Mouse (Mus musculus): ENCODE measurements around the gene Fez2. TPM values are rescaled to one million over a fixed set of nuclear protein-coding genes. Genes with fewer than 3 reads are reported as not detected.
A peak's percentile ranks its signal among the peaks of the same experiment; 100 is the strongest.

Gene Fez2
- total RNA-seq (2021), result 10 to 100 TPM; 35.2 to 37.9 TPM
- long read RNA-seq, experiment 1, transcript Fez2-201 (8 exons, 1,939 nt), result minor isoform, 31 of 108 reads
- long read RNA-seq, experiment 1, transcript Fez2-202 (9 exons, 2,041 nt), result major isoform, 67 of 108 reads
- long read RNA-seq, experiment 1, partial matches to known transcripts, result 2 of 108 reads
- long read RNA-seq, experiment 1, other reads (novel, unspliced or antisense), result 8 of 108 reads
- long read RNA-seq, experiment 2, transcript Fez2-202 (9 exons, 2,041 nt), result major isoform, 67 of 92 reads
- long read RNA-seq, experiment 2, transcript Fez2-201 (8 exons, 1,939 nt), result minor isoform, 17 of 92 reads
- long read RNA-seq, experiment 2, partial matches to known transcripts, result 3 of 92 reads
- long read RNA-seq, experiment 2, other reads (novel, unspliced or antisense), result 4 of 92 reads

DNA sequence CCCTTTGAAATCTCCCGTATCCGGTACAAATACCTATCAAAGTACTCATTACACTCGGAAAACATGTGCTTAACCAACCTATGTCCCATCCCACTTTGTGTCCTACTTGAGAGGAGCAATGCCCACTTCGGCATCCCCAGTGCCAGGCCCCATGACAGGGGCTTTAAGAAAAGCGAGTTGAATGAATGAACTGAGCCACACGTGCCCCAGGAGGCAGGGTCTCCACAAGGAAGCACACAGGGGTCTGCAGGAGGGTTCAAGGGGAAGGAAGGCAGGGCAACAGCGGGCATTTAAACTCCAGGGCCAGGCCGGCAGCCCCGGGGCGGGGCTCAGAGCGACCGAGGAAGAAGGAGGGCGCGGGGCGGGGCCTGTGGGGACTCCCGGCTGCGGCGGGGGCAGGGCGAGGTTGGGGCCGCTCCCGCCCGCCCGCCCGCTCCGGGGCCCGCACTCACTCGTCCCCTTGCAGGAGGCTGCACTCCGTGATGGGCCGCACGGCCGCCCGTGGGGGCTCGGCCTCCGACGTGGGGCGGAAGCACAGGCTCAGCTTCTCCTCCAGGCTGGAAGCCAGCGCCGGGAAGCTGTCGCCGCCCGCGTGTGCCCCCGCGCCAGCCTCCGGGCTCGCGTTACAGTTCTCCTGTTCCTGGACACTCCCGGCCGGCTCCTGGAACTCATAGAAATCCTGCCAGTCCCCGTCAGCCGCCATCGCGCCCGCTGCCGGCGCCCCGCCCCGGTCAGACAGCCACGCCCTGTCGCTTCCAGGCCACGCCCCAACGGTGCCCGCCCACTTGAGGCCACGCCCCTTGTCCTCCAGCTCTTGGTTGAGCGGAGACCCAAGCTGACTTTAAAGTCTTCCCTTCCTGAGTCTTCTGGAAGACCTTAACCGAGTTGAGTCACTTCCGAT lies at the start of gene Fez2:
Gene Fez2 (minus strand): TSS at position 772 of the 901 bp plus-strand sequence.
- intact Hi-C loops (cut with DNase I), result no loop called here

DNA sequence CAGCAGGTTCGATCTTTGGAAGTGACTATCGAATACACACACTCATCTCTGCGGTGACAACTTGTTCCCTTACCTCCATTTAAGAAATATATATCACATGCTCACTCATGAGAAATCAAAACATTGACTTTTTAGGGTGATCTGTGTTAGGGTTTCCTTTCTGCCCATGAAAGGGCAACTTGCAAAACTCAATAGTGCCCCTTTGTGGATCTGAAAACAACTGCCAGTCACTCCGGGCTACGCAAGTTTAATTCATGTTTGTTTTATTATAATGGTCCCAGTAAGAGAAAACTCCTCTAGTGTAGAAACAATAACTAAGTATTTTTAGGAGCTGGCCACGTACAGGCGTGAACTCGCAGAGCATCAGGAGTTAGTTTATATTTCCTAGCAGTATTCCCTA lies 47.5 kb upstream of the Fez2 start:
- DNase-seq (ENCODE audit: low spot score in 2 of 2), result peak in 1 of 2 experiments; percentile 7
- intact Hi-C loops (cut with DNase I), result no loop called here

More for the DNA sequence above, at the start of gene Fez2:
- DNase-seq (ENCODE audit: low spot score in 2 of 2), result peak; percentile 79 to 92

DNA sequence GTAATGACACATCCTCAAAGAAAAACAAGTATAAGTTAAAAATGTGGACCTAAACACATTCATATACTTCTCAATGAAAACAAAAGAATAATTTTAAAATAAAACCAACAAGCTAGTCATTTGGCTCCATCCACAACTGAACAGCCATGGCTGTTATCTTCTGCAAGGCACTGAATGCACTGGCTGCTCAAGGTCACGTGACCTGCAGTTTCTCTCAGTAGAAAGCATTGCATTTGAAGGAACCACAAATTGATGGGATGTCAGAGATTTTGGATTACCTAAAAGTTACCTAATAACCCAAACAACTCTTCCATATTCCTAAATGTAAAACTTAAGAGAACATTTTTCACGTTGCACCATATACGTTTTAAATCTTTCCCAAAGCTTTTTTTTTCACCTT lies 47.1 kb upstream of the Fez2 start:
- no peak for DNase-seq (ENCODE audit: low spot score in 2 of 2)
- intact Hi-C loops (cut with DNase I), result no loop called here

GRCm38 (mm10) chr17:78460140-78460539 lies 42.2 kb upstream of the Fez2 start:
- intact Hi-C loops (cut with DNase I), result loop anchor here (5.0 kb wide), 1 partner anchor 263 kb away; no protein-coding TSS in a partner anchor
- no peak for DNase-seq (ENCODE audit: low spot score in 2 of 2)

DNA sequence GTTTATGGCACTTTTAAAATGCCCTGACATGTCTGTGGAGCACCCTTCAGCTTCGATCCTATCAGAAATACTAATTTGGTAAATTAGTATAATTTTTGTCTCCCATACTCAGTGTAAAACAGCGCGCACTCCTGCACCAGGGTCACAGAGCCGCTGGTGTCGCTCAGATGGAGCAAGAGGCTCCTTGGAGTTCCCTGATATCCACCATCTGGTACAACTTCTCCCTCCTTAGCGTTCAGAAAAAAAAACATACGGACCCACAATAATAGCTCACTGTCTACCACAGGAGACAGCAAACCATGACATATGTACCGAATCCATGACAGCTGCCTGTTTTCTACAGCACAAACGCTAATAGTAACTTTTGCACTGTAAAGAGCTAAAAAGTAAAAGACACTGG lies 37.6 kb upstream of the Fez2 start:
- no peak for DNase-seq (ENCODE audit: low spot score in 2 of 2)
- intact Hi-C loops (cut with DNase I), result no loop called here

DNA sequence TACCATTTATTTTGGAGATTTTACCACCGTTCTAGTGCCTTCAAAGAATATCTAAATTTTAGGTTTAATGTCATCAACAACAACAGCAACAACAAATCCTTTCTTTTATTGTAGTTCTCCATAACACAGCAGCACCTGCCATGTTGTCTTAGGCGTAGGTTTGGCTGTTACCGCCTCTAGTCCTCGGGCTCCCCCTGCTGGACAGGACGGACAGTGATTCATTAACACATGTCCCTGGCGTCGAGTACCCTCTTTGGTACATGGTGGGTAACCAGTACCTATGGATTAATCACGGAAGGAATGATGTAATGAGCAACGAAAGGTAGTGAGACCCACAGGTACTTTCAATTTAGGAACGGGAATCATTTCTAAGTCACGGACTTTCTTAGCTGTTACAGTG lies 37.2 kb upstream of the Fez2 start:
- intact Hi-C loops (cut with DNase I), result no loop called here

GRCm38 (mm10) chr17:78454189-78454977 lies 36.4 kb upstream of the Fez2 start:
- DNase-seq (ENCODE audit: low spot score in 2 of 2), result peak; percentile 27 to 53
- intact Hi-C loops (cut with DNase I), result no loop called here

More for the DNA sequence above, 37.2 kb upstream of the Fez2 start:
- peak; percentile 41 to 75 for DNase-seq (ENCODE audit: low spot score in 2 of 2)

- DNase-seq (ENCODE audit: low spot score in 2 of 2), result no peak
- intact Hi-C loops (cut with DNase I), result no loop called here
These were observed 35.6 kb upstream of the Fez2 start for GRCm38 (mm10) chr17:78453529-78453928.

DNA sequence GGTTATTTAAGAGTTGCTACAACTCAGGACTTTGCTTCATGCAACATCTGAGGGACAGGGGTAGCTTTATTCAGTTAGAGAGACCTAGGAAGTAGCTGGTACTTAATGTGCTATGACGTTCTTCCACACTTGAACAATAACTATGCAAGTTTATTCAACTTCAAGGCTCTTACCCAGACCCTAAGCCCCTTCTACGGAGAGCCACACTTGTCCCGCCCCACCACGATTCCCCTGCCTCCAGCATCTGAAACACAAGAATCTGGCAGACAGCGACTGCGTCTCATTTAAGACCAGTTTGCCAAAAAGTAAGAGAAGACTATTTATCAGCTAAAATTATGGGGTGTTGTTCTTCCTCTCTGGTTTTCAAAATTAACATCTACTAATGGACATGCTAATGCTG lies 33.9 kb upstream of the Fez2 start:
- intact Hi-C loops (cut with DNase I), result no loop called here
- DNase-seq (ENCODE audit: low spot score in 2 of 2), result no peak

- no peak for DNase-seq (ENCODE audit: low spot score in 2 of 2)
- intact Hi-C loops (cut with DNase I), result no loop called here
These were observed 33.4 kb upstream of the Fez2 start for GRCm38 (mm10) chr17:78451332-78451793.

DNA sequence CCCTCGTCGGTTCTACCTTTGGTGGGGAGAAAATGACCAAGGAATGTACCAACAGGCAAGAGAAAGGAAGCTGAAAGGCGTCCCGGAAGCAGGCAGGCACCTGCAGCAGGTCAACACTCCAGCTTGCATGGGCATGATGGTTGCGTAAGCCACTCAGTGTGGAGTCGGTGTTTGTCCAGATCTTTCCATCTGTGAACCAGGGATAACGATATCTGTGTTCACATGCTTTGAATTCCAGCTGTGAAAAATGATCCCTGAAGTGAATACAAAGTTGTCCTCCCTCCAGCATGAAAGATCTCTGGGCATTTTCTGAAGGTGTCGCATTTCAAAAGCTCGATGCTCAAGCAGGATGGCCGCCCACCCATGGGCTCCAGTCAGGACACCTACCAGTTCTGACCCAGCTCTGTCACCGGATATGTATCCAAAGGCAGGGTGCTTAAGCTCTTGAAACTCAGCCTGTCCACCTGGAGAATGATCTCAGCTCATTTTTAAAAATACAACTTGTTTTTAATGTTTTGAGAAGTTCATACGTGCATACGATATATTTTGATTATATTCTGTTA lies 31.8 kb upstream of the Fez2 start:
- no peak for DNase-seq (ENCODE audit: low spot score in 2 of 2)
- intact Hi-C loops (cut with DNase I), result no loop called here

DNA sequence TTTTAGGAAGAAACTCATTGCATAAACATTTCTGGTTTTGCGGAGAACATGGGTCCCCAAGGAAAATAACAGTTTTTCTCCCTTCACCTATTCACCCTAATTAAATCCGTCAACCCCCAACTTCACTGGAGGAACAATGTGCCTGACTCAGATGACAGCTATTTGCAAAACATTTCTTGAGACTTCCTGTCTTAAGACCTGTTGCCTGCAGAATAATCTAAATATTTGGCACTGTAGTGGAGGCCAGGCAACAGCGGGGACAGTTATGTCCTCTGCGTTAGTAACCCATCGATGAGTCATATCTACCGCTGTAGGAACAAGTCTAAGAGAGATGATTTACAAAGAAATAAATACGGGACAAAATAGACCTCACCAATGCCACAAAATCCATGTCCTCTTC lies 26.9 kb upstream of the Fez2 start:
- intact Hi-C loops (cut with DNase I), result no loop called here
- no peak for DNase-seq (ENCODE audit: low spot score in 2 of 2)

- intact Hi-C loops (cut with DNase I), result no loop called here
- no peak for DNase-seq (ENCODE audit: low spot score in 2 of 2)
These were observed 22.8 kb upstream of the Fez2 start for GRCm38 (mm10) chr17:78440771-78441170.

DNA sequence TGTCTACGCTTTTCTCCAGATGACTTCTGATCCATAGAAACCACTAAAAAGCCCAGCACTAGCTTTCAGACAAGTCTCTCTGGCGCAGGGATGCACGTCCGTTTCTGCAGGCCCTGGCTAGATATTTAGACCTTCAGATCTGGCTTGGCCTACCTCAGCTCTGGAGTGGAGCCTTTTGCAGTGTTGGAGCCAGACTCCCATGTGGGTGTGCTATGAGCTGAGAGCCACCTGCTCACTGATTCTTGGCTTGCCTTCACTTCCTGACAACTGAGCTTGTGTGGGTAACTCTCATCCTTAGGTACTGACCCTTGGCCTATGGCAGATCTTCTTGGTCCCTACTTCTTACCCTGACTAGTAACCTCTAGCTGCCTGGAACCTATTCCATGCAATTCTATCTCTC lies 19.2 kb upstream of the Fez2 start:
- DNase-seq (ENCODE audit: low spot score in 2 of 2), result no peak
- intact Hi-C loops (cut with DNase I), result no loop called here

DNA sequence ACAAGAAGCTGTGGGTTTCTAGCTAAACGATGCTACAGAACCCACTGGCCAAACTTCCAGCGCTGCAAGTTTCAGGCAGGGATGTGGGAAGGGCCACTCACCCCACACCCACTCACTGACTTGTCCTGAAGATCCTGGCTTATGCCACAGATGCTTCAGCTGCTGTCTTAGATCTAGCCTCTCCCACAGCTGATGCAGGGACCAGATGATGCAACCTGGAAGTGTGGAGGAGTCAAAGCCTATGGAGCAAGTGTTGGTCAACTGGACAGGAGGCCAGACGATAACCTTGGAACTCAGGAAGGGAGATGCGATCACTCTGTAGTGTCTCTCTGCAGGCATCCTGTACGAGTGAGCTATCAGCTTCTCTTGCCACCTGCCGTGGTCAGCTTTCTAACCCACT lies 17.7 kb upstream of the Fez2 start:
- intact Hi-C loops (cut with DNase I), result no loop called here
- DNase-seq (ENCODE audit: low spot score in 2 of 2), result no peak

GRCm38 (mm10) chr17:78434746-78435145 lies 16.8 kb upstream of the Fez2 start:
- DNase-seq (ENCODE audit: low spot score in 2 of 2), result peak in 1 of 2 experiments; percentile 15
- intact Hi-C loops (cut with DNase I), result no loop called here

GRCm38 (mm10) chr17:78430374-78430773 lies 12.4 kb upstream of the Fez2 start:
- DNase-seq (ENCODE audit: low spot score in 2 of 2), result no peak
- intact Hi-C loops (cut with DNase I), result no loop called here

- DNase-seq (ENCODE audit: low spot score in 2 of 2), result no peak
- intact Hi-C loops (cut with DNase I), result no loop called here
These were observed 11.1 kb upstream of the Fez2 start for GRCm38 (mm10) chr17:78429051-78429450.

GRCm38 (mm10) chr17:78425026-78425425 lies 7.1 kb upstream of the Fez2 start:
- intact Hi-C loops (cut with DNase I), result no loop called here
- no peak for DNase-seq (ENCODE audit: low spot score in 2 of 2)

Measured in left cerebral cortex, postnatal 14 days (tissue).